Mouse (Mus musculus) thymus, postnatal 36 days (tissue): ENCODE data around the gene Mark3.
A peak's percentile ranks its signal among the peaks of the same experiment; 100 is the strongest.
"Not testable (repeated sequence)": the region's sequence is repeated elsewhere in the genome, so short reads cannot be mapped to it uniquely, and the experiment has no call there.

Source experiments
- DNase-seq, 2 experiments: peaks; one replicate each; pipeline ENCODE4 v3.0.0; 2022; ENCODE audit warnings: mixed read lengths in 2 of 2

The Mark3 gene

GRCm38 (mm10) chr12:111574074-111574886 lies at the start of gene Mark3:
Gene Mark3, plus strand, starts transcription at chr12:111574523.
- peak; percentile 92 to 95 for DNase-seq

- DNase-seq, result no peak
Measured at GRCm38 (mm10) chr12:111524883-111525282, 49.4 kb upstream of the Mark3 start.

- no peak for DNase-seq
Measured at GRCm38 (mm10) chr12:111527643-111528281, 46.6 kb upstream of the Mark3 start.

- no peak for DNase-seq
Measured at GRCm38 (mm10) chr12:111529192-111529591, 45.1 kb upstream of the Mark3 start.

GRCm38 (mm10) chr12:111533096-111533794 lies 41.1 kb upstream of the Mark3 start:
- DNase-seq, result no peak

- DNase-seq, result no peak
Measured at GRCm38 (mm10) chr12:111535281-111535680, 39.0 kb upstream of the Mark3 start.

GRCm38 (mm10) chr12:111535762-111536161 lies 38.6 kb upstream of the Mark3 start:
- no peak for DNase-seq

- no peak for DNase-seq
Measured at GRCm38 (mm10) chr12:111536746-111537145, 37.6 kb upstream of the Mark3 start.

GRCm38 (mm10) chr12:111537341-111537740 lies 37.0 kb upstream of the Mark3 start:
- no peak for DNase-seq

- DNase-seq, result peak; percentile 99
Measured at GRCm38 (mm10) chr12:111537796-111538291, 36.5 kb upstream of the Mark3 start, which contains the start of gene Eif5. Gene Eif5, plus strand, starts transcription at chr12:111538016.

- DNase-seq, result peak; percentile 74 to 82
Measured at GRCm38 (mm10) chr12:111538292-111539040, 35.9 kb upstream of the Mark3 start.

- DNase-seq, result no peak
Measured at GRCm38 (mm10) chr12:111539041-111539345, 35.3 kb upstream of the Mark3 start.

- no peak for DNase-seq
Measured at GRCm38 (mm10) chr12:111547070-111547469, 27.3 kb upstream of the Mark3 start.

GRCm38 (mm10) chr12:111548555-111549289 lies 25.6 kb upstream of the Mark3 start:
- no peak for DNase-seq

GRCm38 (mm10) chr12:111550679-111551078 lies 23.6 kb upstream of the Mark3 start:
- no peak for DNase-seq

- DNase-seq, result no peak
Measured at GRCm38 (mm10) chr12:111552342-111552741, 22.0 kb upstream of the Mark3 start.

- no peak for DNase-seq
Measured at GRCm38 (mm10) chr12:111555357-111555756, 19.0 kb upstream of the Mark3 start.

- DNase-seq, result not testable (repeated sequence)
Measured at GRCm38 (mm10) chr12:111555893-111556292, 18.4 kb upstream of the Mark3 start.

GRCm38 (mm10) chr12:111557538-111557937 lies 16.8 kb upstream of the Mark3 start:
- no peak for DNase-seq

- no peak for DNase-seq
Measured at GRCm38 (mm10) chr12:111558655-111559054, 15.7 kb upstream of the Mark3 start.

GRCm38 (mm10) chr12:111559647-111560258 lies 14.6 kb upstream of the Mark3 start:
- DNase-seq, result peak; percentile 57 to 58
